Mouse (Mus musculus) liver, embryonic 14.5 days (tissue): Measurements from ENCODE around the gene H2al1i. TPM values are rescaled to one million over a fixed set of nuclear protein-coding genes. Genes with fewer than 3 reads are reported as not detected.
"Not testable (repeated sequence)": the region's sequence is repeated elsewhere in the genome, so short reads cannot be mapped to it uniquely, and the experiment has no call there.

Experiments used
- ATAC-seq: fragments of 200-750 bp; cut with Nextera tagmentation; 2 replicates; pipeline ENCODE4 v1.8.0; 2017; ENCODE audit warnings: moderate number of reproducible peaks, mild to moderate bottlenecking, moderate library complexity; ENCODE audit not compliant: insufficient read depth
- DNase-seq, 3 experiments: peaks; one replicate each; pipeline ENCODE4 v3.0.0-alpha.2; 2012 to 2013; ENCODE audit warnings: low read depth in 3 of 3, low spot score in 3 of 3
- H3K27ac ChIP-seq: fragments of 300-500 bp; sonication (generic); 2 replicates; pipeline ENCODE4 v1.5.1; 2014; ENCODE audit warnings: moderate library complexity, mild to moderate bottlenecking, control low read depth, inconsistent platforms
- H3K27me3 ChIP-seq: fragments of 300-500 bp; sonication (generic); 2 replicates; pipeline ENCODE4 v1.6.1; 2014; ENCODE audit warnings: mild to moderate bottlenecking, low read length, moderate library complexity; ENCODE audit not compliant: control insufficient read depth, insufficient read depth
- H3K36me3 ChIP-seq: fragments of 300-500 bp; sonication (generic); replicated peaks from 2 replicates; pipeline ENCODE4 v1.6.1; 2014; ENCODE audit warnings: low read depth; ENCODE audit not compliant: control insufficient read depth, insufficient read depth
- H3K4me1 ChIP-seq, 2 experiments: fragments of 200-500 bp in 1 of 2; fragments of 300-500 bp in 1 of 2; sonication (generic) in 1 of 2; replicated peaks; 2 replicates each; pipeline ENCODE4 v1.6.1; 2012 to 2014; ENCODE audit warnings: antibody characterized with exemption in 1 of 2, inconsistent platforms in 1 of 2, low read length in 1 of 2; ENCODE audit not compliant: control insufficient read depth in 2 of 2, insufficient read depth in 2 of 2
- H3K4me2 ChIP-seq: fragments of 300-500 bp; sonication (generic); 2 replicates; pipeline ENCODE4 v1.6.1; 2014; ENCODE audit warnings: low read depth, mild to moderate bottlenecking, control low read depth, moderate library complexity
- H3K4me3 ChIP-seq, 2 experiments: fragments of 200-500 bp in 1 of 2; fragments of 300-500 bp in 1 of 2; sonication (generic) in 1 of 2; 2 replicates each; pipeline ENCODE4 v1.5.1; 2012 to 2014; ENCODE audit warnings: low read depth in 2 of 2, low read length in 2 of 2, mild to moderate bottlenecking in 2 of 2, control low read depth in 1 of 2, inconsistent platforms in 1 of 2, moderate library complexity in 1 of 2; ENCODE audit not compliant: insufficient read depth in 1 of 2
- H3K9ac ChIP-seq: fragments of 300-500 bp; sonication (generic); replicated peaks from 2 replicates; pipeline ENCODE4 v1.6.1; 2014; ENCODE audit warnings: mild to moderate bottlenecking, control low read depth, moderate library complexity
- H3K9me3 ChIP-seq: fragments of 300-500 bp; sonication (generic); 2 replicates; pipeline ENCODE4 v1.6.1; 2016; ENCODE audit warnings: low read length, mixed read lengths; ENCODE audit not compliant: control insufficient read depth
- WGBS: fragments of 180-500 bp; shearing (Covaris S2); extraction: QIAGEN DNeasy Blood & Tissue Kit; methylation state at CpG from one replicate; pipeline ENCODE4 v1.1.7; 2014; ENCODE audit not compliant: insufficient replicate concordance; 5-methylcytosine and 5-hydroxymethylcytosine counted together
- polyA plus RNA-seq, 2 experiments: library from polyadenylated mRNA; depleted of rRNA in 1 of 2; stranded (reverse) in 1 of 2; unstranded in 1 of 2; fragments of >200 nt; fragmentation: Nextera tagmentation in 1 of 2; extraction: Ambion mirVana in 1 of 2; gene quantifications; 2 replicates each; pipeline versions ENCODE4 v1.2.1 to v1.2.3; 2012 to 2014

Gene H2al1i
- polyA plus RNA-seq, 2 experiments: not detected

DNA sequence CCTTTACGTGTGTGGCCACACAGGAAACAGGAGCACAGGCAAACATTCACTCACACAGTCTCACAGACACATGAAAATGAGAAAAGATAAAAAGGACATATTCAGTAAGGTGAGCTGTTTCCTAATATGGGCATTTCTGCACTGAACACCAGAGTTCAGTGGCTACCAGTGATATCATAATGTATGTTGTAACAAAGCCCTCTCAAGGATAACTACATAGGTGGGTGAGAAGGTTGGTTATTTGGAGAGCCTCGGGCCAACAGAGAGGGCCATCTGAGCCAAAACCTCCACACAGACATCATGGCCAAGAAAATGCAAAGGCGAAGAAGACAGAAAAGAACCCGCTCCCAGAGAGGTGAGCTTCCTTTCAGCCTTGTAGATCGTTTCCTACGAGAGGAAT, 15.9 kb upstream of the H2al1i start, which contains the start of gene H2al1d:
TSS of gene H2al1d (plus strand) at position 301 of the 400 bp plus-strand sequence.
- no CpG with 5 or more reads among the region's 6 CpGs for WGBS

DNA sequence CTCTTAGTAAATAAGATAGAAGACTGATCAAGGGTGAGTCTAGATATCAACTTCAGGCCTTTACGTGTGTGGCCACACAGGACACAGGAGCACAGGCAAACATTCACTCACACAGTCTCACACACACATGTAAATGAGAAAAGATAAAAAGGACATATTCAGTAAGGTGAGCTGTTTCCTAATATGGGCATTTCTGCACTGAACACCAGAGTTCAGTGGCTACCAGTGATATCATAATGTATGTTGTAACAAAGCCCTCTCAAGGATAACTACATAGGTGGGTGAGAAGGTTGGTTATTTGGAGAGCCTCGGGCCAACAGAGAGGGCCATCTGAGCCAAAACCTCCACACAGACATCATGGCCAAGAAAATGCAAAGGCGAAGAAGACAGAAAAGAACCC, 12.8 kb upstream of the H2al1i start, which contains the start of gene H2al1e:
TSS of gene H2al1e (plus strand) at position 301 of the 400 bp plus-strand sequence.
- WGBS: no CpG with 5 or more reads among the region's 3 CpGs
- not testable (repeated sequence) for H3K9me3 ChIP-seq, H3K4me1 ChIP-seq

More for the DNA sequence above, 15.9 kb upstream of the H2al1i start, which contains the start of gene H2al1d:
- not testable (repeated sequence) for H3K27me3 ChIP-seq, H3K9me3 ChIP-seq, H3K4me3 ChIP-seq, H3K27ac ChIP-seq, H3K36me3 ChIP-seq, DNase-seq, H3K4me1 ChIP-seq, H3K9ac ChIP-seq, H3K4me2 ChIP-seq, ATAC-seq

DNA sequence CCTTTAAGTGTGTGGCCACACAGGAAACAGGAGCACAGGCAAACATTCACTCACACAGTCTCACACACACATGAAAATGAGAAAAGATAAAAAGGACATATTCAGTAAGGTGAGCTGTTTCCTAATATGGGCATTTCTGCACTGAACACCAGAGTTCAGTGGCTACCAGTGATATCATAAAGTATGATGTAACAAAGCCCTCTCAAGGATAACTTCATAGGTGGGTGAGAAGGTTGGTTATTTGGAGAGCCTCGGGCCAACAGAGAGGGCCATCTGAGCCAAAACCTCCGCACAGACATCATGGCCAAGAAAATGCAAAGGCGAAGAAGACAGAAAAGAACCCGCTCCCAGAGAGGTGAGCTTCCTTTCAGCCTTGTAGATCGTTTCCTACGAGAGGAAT, 9.6 kb upstream of the H2al1i start, which contains the start of gene H2al1f:
TSS of gene H2al1f (plus strand) at position 301 of the 400 bp plus-strand sequence.
- DNase-seq, H3K4me3 ChIP-seq, H3K27me3 ChIP-seq, H3K9ac ChIP-seq, H3K4me2 ChIP-seq, H3K9me3 ChIP-seq, H3K36me3 ChIP-seq, ATAC-seq, H3K4me1 ChIP-seq, H3K27ac ChIP-seq: not testable (repeated sequence)
- WGBS: no CpG with 5 or more reads among the region's 6 CpGs

More for the DNA sequence above, 12.8 kb upstream of the H2al1i start, which contains the start of gene H2al1e:
- ATAC-seq, DNase-seq, H3K27ac ChIP-seq, H3K4me2 ChIP-seq, H3K9ac ChIP-seq, H3K27me3 ChIP-seq, H3K4me3 ChIP-seq, H3K36me3 ChIP-seq: not testable (repeated sequence)

DNA sequence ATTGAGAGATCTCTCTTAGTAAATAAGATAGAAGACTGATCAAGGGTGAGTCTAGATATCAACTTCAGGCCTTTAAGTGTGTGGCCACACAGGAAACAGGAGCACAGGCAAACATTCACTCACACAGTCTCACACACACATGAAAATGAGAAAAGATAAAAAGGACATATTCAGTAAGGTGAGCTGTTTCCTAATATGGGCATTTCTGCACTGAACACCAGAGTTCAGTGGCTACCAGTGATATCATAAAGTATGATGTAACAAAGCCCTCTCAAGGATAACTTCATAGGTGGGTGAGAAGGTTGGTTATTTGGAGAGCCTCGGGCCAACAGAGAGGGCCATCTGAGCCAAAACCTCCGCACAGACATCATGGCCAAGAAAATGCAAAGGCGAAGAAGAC, 6.5 kb upstream of the H2al1i start, which contains the start of gene H2al1g:
TSS of gene H2al1g (plus strand) at position 301 of the 400 bp plus-strand sequence.
- H3K36me3 ChIP-seq, H3K4me1 ChIP-seq, H3K4me3 ChIP-seq, DNase-seq, H3K4me2 ChIP-seq, ATAC-seq, H3K9ac ChIP-seq, H3K27me3 ChIP-seq, H3K27ac ChIP-seq, H3K9me3 ChIP-seq: not testable (repeated sequence)
- no CpG with 5 or more reads among the region's 3 CpGs for WGBS

DNA sequence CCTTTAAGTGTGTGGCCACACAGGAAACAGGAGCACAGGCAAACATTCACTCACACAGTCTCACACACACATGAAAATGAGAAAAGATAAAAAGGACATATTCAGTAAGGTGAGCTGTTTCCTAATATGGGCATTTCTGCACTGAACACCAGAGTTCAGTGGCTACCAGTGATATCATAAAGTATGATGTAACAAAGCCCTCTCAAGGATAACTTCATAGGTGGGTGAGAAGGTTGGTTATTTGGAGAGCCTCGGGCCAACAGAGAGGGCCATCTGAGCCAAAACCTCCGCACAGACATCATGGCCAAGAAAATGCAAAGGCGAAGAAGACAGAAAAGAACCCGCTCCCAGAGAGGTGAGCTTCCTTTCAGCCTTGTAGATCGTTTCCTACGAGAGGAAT, 3.3 kb upstream of the H2al1i start, which contains the start of gene H2al1h:
TSS of gene H2al1h (plus strand) at position 301 of the 400 bp plus-strand sequence.
- not testable (repeated sequence) for H3K27me3 ChIP-seq, H3K9me3 ChIP-seq, H3K9ac ChIP-seq, H3K27ac ChIP-seq, DNase-seq, H3K4me2 ChIP-seq, H3K4me1 ChIP-seq, H3K36me3 ChIP-seq, ATAC-seq, H3K4me3 ChIP-seq
- WGBS: no CpG with 5 or more reads among the region's 6 CpGs

DNA sequence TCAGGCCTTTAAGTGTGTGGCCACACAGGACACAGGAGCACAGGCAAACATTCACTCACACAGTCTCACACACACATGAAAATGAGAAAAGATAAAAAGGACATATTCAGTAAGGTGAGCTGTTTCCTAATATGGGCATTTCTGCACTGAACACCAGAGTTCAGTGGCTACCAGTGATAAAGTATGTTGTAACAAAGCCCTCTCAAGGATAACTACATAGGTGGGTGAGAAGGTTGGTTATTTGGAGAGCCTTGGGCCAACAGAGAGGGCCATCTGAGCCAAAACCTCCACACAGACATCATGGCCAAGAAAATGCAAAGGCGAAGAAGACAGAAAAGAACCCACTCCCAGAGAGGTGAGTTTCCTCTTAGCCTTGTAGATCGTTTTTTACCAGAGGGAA, 3.1 kb downstream of the H2al1i start, which contains the start of gene H2al1j:
TSS of gene H2al1j (plus strand) at position 301 of the 400 bp plus-strand sequence.
- not testable (repeated sequence) for H3K9ac ChIP-seq, DNase-seq, H3K4me3 ChIP-seq, ATAC-seq, H3K36me3 ChIP-seq, H3K27ac ChIP-seq, H3K27me3 ChIP-seq, H3K9me3 ChIP-seq, H3K4me2 ChIP-seq, H3K4me1 ChIP-seq
- 49% methylated on average over 2 of the region's 2 CpGs for WGBS
